Mouse (Mus musculus) layer of hippocampus, adult 9-10 months (tissue): ENCODE measurements around the gene Sik3.

ENCODE experiments used
- DNase-seq: peaks from one replicate; pipeline ENCODE4 v3.0.0; 2022; ENCODE audit warnings: low spot score

The Sik3 gene

DNA sequence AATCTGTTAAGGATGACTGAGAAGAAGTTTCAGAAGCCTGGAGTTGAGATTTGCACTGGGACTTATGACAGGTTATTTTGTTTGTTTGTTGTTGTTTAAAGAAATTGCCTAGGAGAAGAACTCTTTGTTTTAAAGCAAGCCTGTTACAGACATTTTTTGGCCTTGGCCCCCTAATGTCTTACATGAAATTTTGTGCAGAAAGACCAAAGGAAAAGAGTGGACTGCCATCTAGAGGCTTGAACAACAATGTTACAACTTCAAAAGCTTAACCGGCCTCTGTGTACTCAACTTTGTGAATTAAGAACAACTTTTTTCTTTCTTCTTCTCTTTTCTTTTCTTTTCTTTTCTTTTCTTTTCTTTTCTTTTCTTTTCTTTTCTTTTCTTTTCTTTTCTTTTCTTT is 179.0 kb downstream of the Sik3 start:
- DNase-seq: no peak

DNA sequence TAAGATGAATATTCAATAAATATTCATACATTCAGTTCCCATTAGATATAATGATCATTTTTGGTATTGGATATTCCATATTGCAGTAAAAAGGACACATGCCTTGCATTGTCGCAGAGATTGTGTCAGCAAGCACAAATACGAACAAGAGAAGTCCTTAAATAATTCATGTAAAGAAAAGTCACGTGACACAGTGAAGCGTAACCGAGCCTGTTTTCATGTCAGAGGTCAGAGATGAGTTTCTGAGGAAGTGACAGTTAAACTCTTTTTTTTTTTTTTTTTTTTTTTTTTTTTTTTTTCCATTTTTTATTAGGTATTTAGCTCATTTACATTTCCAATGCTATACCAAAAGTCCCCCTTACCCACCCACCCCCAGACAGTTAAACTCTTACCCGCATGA is 180.0 kb downstream of the Sik3 start:
- DNase-seq: no peak

DNA sequence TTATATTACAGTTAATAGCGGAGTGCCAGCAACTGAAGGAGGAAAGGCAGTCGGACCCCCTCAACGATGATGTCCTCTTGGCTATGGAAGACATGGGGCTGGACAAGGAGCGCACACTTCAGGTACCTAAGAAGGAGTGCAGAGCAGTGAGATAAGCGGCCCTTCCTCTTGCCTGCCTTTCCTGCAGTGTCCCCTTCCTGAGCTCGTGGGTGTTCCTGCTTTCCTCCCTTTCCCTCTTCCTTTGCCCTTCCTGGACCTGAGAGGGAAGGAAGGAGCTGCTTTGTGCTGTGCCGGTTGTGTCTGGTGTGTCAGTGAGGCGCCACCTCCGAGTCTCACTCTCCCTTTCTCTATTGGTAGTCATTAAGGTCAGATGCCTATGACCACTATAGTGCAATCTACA is 182.2 kb downstream of the Sik3 start:
- no peak for DNase-seq

DNA sequence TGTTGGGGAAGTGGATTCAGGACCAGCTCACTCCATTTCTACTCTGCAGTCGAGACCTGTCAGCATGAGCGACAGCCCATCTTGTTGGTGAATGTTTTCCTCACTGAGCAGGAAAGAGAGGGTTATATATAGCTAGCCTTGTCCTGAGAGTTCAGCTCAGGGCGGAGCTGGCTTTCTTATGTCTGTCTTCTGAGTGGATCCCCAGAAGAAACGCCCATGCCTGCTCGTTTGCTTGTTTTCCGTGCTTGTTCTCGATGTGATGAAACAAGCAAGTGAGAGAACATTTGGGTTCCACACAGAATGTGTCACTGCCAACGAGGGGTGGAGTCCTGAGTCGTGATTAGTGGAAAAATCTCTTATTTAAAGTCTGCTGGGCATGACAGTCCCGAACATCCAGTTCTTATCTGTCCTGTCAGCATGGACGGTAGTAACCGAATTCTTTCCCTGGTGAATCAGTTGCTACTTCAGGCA is 184.1 kb downstream of the Sik3 start:
- DNase-seq: no peak

DNA sequence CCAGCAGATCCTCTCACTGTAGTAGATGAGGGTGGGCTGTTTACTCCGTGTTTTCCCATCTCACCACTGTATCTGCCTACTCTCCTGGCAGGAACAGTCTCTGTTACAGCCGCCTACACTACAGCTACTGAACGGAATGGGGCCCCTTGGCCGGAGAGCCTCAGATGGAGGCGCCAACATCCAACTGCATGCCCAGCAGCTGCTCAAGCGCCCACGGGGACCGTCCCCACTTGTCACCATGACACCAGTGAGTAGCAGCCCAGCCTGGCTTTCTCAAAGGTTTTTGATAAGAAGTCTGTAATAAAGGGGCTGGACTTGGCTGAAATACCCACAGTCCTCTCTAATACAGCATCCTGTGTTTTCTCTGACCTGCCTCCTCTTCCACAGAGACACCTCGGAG is 185.8 kb downstream of the Sik3 start:
- no peak for DNase-seq

DNA sequence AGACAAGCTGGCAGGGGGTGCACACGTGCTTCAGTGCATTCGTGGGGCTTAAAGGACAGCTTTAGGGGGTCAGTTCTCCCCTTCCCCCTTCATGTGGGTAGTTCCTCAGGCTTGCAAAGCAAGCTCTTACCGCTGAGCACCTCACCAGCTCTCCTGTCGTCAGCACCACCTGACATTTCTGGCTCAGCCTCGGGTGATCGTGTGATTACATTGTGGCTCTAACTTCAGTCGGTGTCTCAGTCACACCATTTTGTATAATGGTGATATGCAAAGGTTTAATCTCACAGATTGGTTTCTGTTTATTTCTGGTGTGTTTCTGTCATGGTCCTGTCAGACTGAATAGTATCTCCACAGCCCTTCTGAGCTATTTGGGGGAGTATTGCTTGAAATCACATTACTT is 186.3 kb downstream of the Sik3 start:
- DNase-seq: no peak

DNA sequence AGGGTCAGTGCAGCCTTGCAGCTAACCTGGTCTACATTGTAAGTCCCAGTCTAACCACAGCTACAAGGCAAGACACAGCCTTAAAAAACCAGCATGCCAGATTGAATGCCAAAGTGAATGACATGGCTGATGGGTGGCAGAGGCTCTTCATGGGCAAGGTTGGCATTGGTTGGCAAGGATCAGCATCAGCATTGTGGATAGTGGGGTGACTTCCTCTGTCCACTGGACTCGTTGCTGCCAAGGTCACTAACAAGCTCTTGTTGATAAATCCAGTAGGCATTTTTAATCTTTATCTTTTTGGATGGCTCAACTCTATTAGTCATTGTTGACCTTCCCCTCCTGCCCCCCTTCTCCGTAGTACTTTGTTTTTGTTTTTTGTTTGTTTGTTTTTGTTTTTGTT is 187.0 kb downstream of the Sik3 start:
- no peak for DNase-seq

DNA sequence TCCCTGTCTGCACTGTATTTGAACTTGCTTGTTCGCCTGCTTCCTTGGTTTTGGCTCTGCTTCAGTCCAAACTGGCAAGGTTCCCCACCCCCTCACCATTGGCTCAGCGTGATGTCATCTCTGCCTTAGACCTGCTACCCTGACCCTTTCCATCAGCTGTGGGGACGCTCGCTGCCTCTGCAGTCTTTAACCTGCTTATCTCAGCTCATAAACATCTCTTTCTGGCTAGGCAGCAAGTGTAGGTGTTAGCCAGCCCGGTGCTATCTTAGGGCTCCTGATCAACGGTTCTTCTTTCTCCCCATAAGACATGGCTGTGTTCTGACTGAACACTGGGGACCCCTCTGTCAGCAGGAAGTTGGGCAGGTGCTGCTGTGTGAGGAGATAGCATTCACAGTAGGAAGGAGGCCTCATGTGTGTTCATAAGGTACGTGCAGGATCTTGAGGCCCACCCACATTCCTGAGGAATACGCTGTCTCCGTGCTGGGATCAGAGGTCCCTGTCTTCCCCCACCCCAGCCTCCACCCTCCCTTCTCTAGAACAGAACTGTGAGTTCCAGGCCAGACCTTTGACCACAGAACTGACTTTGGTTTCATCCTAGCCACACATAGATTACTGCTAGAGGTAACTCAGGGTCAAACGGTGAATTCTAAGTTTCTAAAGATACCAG is 194.3 kb downstream of the Sik3 start:
- DNase-seq: no peak

DNA sequence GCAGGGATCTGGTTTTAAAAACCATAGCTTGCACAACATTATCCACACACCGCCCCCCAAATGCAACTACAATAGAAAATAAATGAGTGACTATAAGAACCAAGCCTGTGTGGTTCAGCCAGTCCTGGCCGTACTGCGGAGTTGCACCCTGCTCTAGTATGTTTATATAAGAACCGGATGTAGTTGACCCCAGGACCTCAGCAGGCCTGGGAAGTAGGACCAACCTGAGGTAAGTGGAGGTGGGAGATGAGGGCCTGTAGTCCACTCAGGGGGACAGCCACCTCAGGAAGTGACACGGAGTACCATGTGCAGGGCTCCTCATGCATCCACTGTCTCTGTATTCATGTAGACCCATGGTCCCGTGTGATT is 194.9 kb downstream of the Sik3 start:
- DNase-seq: no peak

DNA sequence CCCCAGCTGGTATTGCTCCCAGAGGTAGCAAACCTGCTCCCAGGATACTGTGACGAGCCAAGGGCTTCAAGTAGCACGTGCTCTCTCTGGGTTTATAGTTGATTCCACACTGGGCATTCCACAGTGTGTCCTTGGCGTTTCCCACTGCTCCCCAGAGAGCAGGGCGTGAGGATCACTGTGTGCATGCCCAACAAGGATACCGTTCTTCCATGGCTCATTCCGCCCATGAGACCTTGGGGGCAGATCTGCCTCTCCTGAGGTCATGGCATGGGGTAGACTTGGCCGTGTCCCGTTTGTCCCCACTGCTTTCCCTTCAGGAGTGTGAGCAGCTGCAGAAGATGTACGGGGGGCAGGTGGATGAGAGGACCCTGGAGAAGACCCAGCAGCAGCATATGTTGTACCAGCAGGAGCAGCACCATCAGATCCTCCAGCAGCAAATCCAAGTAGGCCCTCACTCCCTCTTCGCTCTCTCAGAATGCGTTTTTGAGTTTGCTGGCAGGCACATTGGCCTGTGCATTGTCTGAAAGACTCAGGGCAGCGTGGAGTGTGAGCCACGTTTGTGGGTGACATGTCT is 195.9 kb downstream of the Sik3 start:
- no peak for DNase-seq

DNA sequence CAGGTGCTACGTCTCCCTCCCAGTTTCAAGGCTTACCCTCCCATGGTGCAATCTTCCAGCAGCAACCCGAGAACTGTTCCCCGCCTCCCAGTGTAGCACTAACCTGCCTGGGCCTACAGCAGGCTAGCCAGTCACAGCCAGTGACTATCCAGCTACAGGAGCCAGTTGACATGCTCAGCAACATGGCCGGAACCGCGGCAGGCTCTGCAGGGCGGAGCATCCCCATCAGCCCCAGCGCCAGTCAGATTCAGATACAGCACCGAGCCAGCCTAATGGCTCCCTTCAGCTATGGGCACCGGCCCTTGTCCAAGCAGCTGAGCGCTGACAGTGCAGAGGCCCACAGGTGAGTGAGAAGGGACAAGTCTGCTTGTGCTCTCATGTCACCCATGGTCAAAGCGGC is 197.9 kb downstream of the Sik3 start:
- no peak for DNase-seq

DNA sequence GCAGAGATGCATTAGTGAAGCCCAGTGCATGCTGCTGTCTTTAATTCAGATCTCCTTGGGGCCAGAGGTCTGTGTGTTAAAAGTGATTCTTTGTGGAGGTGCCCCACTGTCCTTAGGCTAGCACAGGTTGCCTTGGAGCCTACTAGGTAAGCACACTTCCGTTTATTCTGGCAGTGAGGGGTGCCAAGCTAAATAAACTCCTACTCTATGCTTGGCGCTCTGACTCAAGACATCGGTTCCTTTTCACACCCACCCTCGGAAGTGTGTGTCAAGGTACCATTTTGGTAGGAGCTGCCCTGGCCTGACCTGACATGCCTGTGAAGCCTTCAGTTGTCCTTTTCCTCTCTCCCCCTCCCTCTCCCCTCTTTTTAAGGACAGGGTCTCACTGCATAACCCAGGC is 201.7 kb downstream of the Sik3 start:
- DNase-seq: no peak

DNA sequence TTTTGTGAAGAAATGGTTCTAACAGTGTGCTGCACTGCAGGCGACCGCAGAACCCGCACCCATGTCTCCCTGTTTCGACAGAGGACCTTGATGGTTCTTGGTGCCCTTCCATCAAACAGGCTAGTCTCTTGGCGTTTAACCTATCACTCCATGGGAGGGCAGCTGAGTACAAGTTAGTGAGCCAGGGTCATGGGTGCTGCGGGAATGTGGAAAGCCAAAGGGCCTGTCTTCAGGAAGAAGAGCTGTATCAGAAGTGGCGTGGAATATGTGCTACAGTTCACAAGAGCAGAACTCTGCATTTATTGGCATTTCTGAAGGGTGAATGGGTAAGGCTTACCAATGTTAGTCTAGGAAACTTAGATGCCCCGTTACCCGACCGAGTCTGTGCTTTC is 202.3 kb downstream of the Sik3 start:
- no peak for DNase-seq

DNA sequence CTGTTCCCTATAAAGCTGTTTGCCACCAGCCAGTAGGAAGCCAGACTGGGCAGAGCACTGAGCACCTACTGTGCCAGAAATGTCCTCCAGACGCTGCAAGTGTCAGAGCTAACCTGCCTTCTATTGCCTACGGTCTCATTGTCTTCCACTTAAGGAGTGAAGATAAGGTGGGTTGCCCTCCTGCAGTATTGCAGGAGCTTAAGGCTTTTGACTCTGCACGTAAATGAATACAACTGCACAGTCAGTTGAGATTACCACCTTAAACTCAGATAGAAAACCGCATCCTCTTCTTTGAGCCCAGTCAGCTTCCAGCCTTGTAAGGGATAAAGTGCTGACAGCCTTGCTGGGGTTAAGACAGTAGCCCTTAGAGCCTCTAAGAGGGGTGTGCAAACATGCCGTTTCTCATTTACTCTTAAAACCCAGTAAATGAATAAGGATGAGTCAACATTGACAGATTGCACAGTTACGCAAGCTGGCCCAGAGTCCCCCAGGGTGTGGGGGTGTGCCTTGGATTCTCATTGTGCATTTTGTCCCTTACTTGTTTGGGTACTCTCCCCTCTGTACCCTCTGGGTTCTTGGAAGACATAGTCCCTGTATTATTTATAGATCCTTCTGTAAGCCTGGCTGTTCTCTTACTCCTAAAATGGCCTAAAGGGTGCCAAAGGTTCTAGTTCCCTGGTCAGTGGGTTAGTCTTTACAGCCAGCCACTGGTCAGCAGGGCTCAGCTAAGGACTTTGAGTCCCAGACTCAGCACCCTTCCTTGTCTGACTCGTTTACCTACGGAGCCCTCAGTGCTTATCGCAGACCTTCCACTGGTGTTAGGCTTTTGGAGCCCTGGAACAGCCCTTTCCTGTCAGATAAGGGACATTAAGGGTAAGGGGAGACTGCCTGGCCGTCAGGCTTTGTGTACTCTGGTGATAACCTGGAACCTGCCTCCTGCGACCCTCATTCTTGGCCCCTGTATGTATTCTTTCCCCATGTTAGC is 203.0 kb downstream of the Sik3 start:
- no peak for DNase-seq

DNA sequence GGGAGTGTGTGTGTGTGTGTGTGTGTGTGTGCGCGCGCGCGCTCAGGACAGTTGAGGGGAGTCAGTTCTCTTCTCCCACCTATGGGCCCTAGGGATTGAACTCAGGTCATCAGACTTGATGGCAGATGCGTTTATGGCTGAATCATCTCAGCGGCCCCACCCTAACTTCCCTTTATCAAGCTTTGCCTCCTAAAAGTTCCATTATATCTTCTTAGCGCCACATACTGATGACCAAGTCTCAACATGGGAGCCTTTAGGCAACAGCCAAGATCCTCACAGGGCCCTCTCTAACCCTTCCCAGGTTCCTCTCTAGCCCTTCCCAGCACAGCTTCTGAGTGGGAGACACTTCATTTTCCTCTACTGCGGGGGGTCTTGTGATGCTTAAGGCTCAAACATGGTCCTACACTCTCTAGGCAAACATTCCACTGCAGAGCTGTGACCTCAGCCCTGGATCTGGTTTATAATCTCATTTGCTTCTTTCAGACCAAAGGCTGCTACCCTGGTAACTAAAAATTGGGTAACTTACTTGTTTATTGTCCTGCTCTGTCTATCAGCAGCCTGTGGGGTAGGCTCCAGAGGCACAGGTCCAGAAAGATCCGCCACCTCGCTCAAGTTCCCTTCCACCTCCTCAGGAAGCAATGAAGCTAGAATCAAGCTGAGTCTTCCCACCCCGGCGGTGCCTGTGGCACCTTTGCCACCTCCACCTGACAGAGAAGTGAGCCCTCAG is 204.3 kb downstream of the Sik3 start:
- DNase-seq: no peak

DNA sequence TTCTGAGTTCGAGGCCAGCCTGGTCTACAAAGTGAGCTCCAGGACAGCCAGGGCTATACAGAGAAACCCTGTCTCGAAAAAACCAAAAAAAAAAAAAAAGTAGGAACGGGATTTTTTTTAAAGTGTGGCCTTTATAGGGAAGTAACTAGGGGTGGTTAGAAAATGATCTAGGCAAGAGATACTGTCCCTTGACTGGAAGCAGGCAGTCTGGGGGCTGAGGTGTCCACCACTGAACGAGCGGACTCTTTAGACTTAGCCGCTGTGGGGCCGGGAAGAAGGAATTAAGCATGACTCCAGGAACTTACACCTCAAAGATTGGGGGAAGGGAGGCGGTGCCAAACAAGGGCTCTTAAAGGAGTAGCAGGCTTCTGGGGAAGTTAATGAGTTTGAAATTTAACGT is 205.6 kb downstream of the Sik3 start:
- DNase-seq: no peak

DNA sequence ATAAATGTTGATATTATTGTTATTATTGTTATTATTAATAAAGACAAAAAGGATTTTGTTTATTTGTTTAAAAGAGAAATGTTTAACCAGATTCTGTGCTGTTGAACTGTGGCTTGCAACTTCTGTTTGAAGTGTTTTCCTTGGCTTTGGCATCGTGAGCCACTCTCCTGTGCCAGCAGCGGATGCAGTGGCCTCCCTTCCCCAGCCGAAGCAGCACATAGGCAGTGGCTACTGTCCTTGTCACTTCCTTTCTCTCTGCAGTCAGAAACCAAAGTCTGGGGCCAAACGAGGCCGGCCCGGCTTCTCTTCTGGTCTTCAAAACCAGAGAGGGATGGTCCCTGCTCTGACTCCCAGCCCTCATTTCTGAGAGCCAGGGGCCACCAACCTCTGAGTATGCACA is 210.5 kb downstream of the Sik3 start:
- no peak for DNase-seq

DNA sequence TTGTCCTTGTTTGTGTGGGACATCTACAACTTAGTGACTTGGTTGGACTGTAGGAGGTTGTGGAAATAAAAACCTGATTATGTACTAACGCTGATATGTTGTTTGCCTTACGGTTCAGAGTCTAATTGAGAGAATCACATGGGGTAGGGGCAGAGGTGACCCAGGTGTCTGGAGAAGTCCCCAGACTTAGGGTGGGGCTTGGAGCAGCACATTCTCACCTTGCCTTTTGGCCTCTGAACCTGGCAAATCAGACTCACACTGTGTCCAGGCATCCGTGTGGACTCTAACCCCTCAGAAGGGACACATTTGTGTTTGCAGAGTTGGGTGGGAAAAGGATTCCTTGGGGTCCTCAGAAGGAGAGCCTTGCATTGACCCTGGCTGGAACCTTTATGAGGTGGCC is 211.5 kb downstream of the Sik3 start:
- no peak for DNase-seq

DNA sequence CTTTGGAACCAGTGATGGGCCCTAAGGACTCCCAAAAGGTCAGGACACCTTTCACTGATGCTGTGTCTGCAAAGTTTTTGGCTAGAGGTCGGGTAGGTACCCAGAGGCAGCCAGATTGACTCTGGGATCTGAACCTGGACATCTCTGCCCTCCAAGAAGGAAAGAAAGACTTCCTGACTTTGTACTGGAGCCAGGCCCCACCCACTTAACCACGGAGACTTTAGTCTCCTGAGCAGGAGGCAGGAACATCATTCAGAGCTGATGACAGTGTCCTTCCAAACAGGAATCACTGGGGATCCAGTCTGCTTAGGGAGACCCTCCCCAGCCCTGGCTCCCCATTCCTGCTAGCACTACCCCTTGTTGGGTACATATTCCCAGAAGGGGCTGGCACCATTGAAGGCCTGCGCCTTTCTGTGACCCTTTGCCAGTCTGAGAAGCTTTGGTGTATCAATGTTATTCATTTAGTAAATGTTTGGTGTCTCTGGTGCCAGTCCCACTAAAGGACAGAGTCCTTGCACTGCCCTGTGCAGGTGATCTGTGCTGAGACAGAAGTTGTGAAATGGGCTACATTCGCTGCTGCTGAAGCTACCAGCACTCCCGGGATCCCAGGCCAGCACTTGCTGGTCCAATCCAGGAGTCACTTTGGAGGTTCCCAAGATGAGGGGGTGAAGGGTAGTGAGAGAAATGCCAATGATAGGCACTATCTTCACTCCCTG is 212.5 kb downstream of the Sik3 start:
- DNase-seq: no peak

DNA sequence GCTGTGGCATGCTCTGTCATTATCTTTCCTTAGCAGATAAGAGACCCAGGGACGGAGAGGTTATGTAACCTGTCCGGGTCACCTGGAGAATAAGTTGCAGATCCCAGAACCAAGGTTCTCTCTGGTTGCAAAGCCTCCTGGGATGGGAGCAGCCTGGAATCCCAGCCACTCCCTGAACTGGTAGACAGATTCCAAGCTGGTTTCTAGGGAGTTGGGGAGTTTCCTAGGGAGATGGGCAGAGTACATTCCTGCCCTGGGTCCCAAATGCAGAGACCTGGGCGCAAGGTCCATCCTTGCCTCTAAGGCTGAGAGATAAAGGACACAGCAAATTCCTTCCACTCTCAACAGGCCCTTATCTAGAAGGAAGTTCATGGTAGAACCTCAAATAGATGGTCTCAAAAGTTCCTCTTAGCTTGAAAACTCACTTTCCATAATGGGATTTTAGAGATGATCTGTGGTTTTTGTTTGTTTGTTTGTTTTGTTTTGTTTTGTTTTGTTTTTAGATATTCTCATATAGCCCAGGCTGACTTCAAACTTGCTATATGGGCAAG is 214.5 kb downstream of the Sik3 start:
- no peak for DNase-seq

DNA sequence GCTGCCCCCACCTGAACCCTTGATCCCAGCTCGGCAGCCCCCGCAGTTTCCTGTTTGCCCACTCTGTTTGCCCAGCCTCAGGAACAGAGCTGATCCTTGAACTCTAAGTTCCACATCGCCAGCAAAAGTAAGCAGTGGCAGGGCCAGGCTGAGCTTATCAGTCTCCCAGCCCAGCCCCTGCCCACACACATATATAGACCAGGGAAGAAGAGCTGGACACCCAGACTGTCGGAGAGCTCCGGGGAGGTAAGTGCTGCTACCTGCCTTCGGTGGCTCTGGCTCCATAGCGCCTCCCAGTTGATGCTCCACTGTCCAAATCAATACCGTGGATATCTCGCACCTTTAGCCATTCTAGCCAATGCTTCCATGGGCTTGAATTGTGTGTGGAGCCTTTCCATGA is 215.9 kb downstream of the Sik3 start, which contains the start of gene Apoa1:
Gene Apoa1, plus strand, starts transcription at position 90 of the 400 bp plus-strand sequence.
- no peak for DNase-seq
